Mouse (Mus musculus): ENCODE measurements around the gene Sbf2.

The Sbf2 gene

GRCm38 (mm10) chr7:110313392-110314055 lies 301.2 kb downstream of the Sbf2 start:
- peak; percentile 74 for DNase-seq (ENCODE audit: low read depth, low spot score)

GRCm38 (mm10) chr7:110309246-110309645 lies 305.5 kb downstream of the Sbf2 start:
- no peak for DNase-seq (ENCODE audit: low read depth, low spot score)

- DNase-seq (ENCODE audit: low read depth, low spot score): no peak
Measured at GRCm38 (mm10) chr7:110307741-110308140, 307.0 kb downstream of the Sbf2 start.

GRCm38 (mm10) chr7:110306281-110306680 lies 308.4 kb downstream of the Sbf2 start:
- no peak for DNase-seq (ENCODE audit: low read depth, low spot score)

GRCm38 (mm10) chr7:110305486-110305885 lies 309.2 kb downstream of the Sbf2 start:
- DNase-seq (ENCODE audit: low read depth, low spot score): no peak

- no peak for DNase-seq (ENCODE audit: low read depth, low spot score)
Measured at GRCm38 (mm10) chr7:110302886-110303285, 311.8 kb downstream of the Sbf2 start.

- DNase-seq (ENCODE audit: low read depth, low spot score): no peak
Measured at GRCm38 (mm10) chr7:110298739-110299410, 315.8 kb downstream of the Sbf2 start.

GRCm38 (mm10) chr7:110298090-110298489 lies 316.6 kb downstream of the Sbf2 start:
- no peak for DNase-seq (ENCODE audit: low read depth, low spot score)

GRCm38 (mm10) chr7:110297611-110298010 lies 317.1 kb downstream of the Sbf2 start:
- no peak for DNase-seq (ENCODE audit: low read depth, low spot score)

- no peak for DNase-seq (ENCODE audit: low read depth, low spot score)
Measured at GRCm38 (mm10) chr7:110296889-110297603, 317.7 kb downstream of the Sbf2 start.

GRCm38 (mm10) chr7:110289647-110290046 lies 325.1 kb downstream of the Sbf2 start:
- no peak for DNase-seq (ENCODE audit: low read depth, low spot score)

GRCm38 (mm10) chr7:110288731-110289191 lies 326.0 kb downstream of the Sbf2 start:
- no peak for DNase-seq (ENCODE audit: low read depth, low spot score)

GRCm38 (mm10) chr7:110288191-110288604 lies 326.5 kb downstream of the Sbf2 start:
- peak; percentile 42 for DNase-seq (ENCODE audit: low read depth, low spot score)

GRCm38 (mm10) chr7:110287476-110288071 lies 327.1 kb downstream of the Sbf2 start:
- DNase-seq (ENCODE audit: low read depth, low spot score): peak; percentile 56

- DNase-seq (ENCODE audit: low read depth, low spot score): peak; percentile 92
Measured at GRCm38 (mm10) chr7:110286838-110287475, 327.8 kb downstream of the Sbf2 start.

- peak; percentile 97 for DNase-seq (ENCODE audit: low read depth, low spot score)
Measured at GRCm38 (mm10) chr7:110286198-110286732, 328.5 kb downstream of the Sbf2 start.

GRCm38 (mm10) chr7:110285849-110286151 lies 328.9 kb downstream of the Sbf2 start:
- no peak for DNase-seq (ENCODE audit: low read depth, low spot score)

- DNase-seq (ENCODE audit: low read depth, low spot score): peak; percentile 70
Measured at GRCm38 (mm10) chr7:110285076-110285848, 329.5 kb downstream of the Sbf2 start.

GRCm38 (mm10) chr7:110283484-110284275 lies 331.0 kb downstream of the Sbf2 start:
- DNase-seq (ENCODE audit: low read depth, low spot score): peak; percentile 51

GRCm38 (mm10) chr7:110282797-110283196 lies 331.9 kb downstream of the Sbf2 start:
- DNase-seq (ENCODE audit: low read depth, low spot score): peak; percentile 93
